Mouse (Mus musculus): ENCODE data around the gene Kdelc2. TPM values are rescaled to one million over a fixed set of nuclear protein-coding genes. Genes with fewer than 3 reads are reported as not detected.

Gene Kdelc2
- polyA plus RNA-seq, 1 experiment from 2014 or later = 7.2 TPM

GRCm38 (mm10) chr9:53398388-53398700, 14.5 kb downstream of the Kdelc2 start:
- Histone ChIP-seq H3K9me3 (ENCODE audit: control insufficient read depth, low read length) (no peaks in the 10 kb centered on the region), H3K36me3 (ENCODE audit: control insufficient read depth, insufficient read depth, low read length) (no peaks in the 10 kb centered on the region), H3K4me1 (ENCODE audit: control insufficient read depth, insufficient read depth, low read depth, low read length) (peaks cover 9% of the 10 kb centered on the region), H3K27me3 (replicated peaks; ENCODE audit: control insufficient read depth, insufficient read depth, low read length) (no peaks in the 10 kb centered on the region), H3K4me2 (ENCODE audit: low read length) (no peak overlapping the region), H3K4me3 (ENCODE audit: low read length) (no peak overlapping the region), H3K9ac (ENCODE audit: low read depth, low read length) (no peak overlapping the region), H3K27ac (ENCODE audit: low read depth, low read length) (no peak overlapping the region)
- no peak for ATAC-seq
- 16% methylated on average over 5 of the region's 5 CpGs for WGBS

- Histone ChIP-seq H3K4me3 (ENCODE audit: low read length) (no peak overlapping the region), H3K27ac (ENCODE audit: low read depth, low read length) (no peak overlapping the region), H3K9me3 (ENCODE audit: control insufficient read depth, low read length) (no peaks in the 10 kb centered on the region), H3K36me3 (ENCODE audit: control insufficient read depth, insufficient read depth, low read length) (no peaks in the 10 kb centered on the region), H3K27me3 (replicated peaks; ENCODE audit: control insufficient read depth, insufficient read depth, low read length) (no peaks in the 10 kb centered on the region), H3K4me1 (ENCODE audit: control insufficient read depth, insufficient read depth, low read depth, low read length) (peaks cover 9% of the 10 kb centered on the region), H3K4me2 (ENCODE audit: low read length) (no peak overlapping the region), H3K9ac (ENCODE audit: low read depth, low read length) (no peak overlapping the region)
- 93% methylated on average over 8 of the region's 8 CpGs for WGBS
- no peak for ATAC-seq
These were observed 15.7 kb downstream of the Kdelc2 start for GRCm38 (mm10) chr9:53399537-53399936.

GRCm38 (mm10) chr9:53400696-53401095, 16.9 kb downstream of the Kdelc2 start:
- H3K4me2 ChIP-seq (ENCODE audit: low read length) = no peak overlapping the region
- ATAC-seq = no peak
- WGBS = 73% methylated on average over 4 of the region's 4 CpGs

GRCm38 (mm10) chr9:53401146-53401545, 17.3 kb downstream of the Kdelc2 start:
- 87% methylated on average over 8 of the region's 8 CpGs for WGBS
- no peaks in the 10 kb centered on the region for H3K36me3 ChIP-seq (ENCODE audit: control insufficient read depth, insufficient read depth, low read length)
- H3K27me3 ChIP-seq (replicated peaks; ENCODE audit: control insufficient read depth, insufficient read depth, low read length) = no peaks in the 10 kb centered on the region
- H3K4me1 ChIP-seq (ENCODE audit: control insufficient read depth, insufficient read depth, low read depth, low read length) = peaks cover 13% of the 10 kb centered on the region
- H3K4me2 ChIP-seq (ENCODE audit: low read length) = no peak overlapping the region
- no peaks in the 10 kb centered on the region for H3K9me3 ChIP-seq (ENCODE audit: control insufficient read depth, low read length)
- H3K9ac ChIP-seq (ENCODE audit: low read depth, low read length) = no peak overlapping the region
- no peak for ATAC-seq
- no peak overlapping the region for H3K27ac ChIP-seq (ENCODE audit: low read depth, low read length)
- H3K4me3 ChIP-seq (ENCODE audit: low read length) = no peak overlapping the region

More at GRCm38 (mm10) chr9:53400696-53401095, 16.9 kb downstream of the Kdelc2 start:
- Histone ChIP-seq H3K9me3 (ENCODE audit: control insufficient read depth, low read length) (no peaks in the 10 kb centered on the region), H3K27ac (ENCODE audit: low read depth, low read length) (no peak overlapping the region), H3K4me1 (ENCODE audit: control insufficient read depth, insufficient read depth, low read depth, low read length) (peaks cover 13% of the 10 kb centered on the region), H3K27me3 (replicated peaks; ENCODE audit: control insufficient read depth, insufficient read depth, low read length) (no peaks in the 10 kb centered on the region), H3K36me3 (ENCODE audit: control insufficient read depth, insufficient read depth, low read length) (no peaks in the 10 kb centered on the region), H3K4me3 (ENCODE audit: low read length) (no peak overlapping the region), H3K9ac (ENCODE audit: low read depth, low read length) (no peak overlapping the region)

- Histone ChIP-seq H3K36me3 (ENCODE audit: control insufficient read depth, insufficient read depth, low read length) (no peaks in the 10 kb centered on the region), H3K9ac (ENCODE audit: low read depth, low read length) (no peak within 1 kb of the TSS), H3K4me3 (ENCODE audit: low read length) (no peak within 1 kb of the TSS), H3K27ac (ENCODE audit: low read depth, low read length) (peak within 1 kb of the TSS; percentile 10; the same call in 1 of the 2 replicates), H3K4me1 (ENCODE audit: control insufficient read depth, insufficient read depth, low read depth, low read length) (peaks cover 13% of the 10 kb centered on the region), H3K4me2 (ENCODE audit: low read length) (peak within 1 kb of the TSS; percentile 36), H3K9me3 (ENCODE audit: control insufficient read depth, low read length) (no peaks in the 10 kb centered on the region), H3K27me3 (replicated peaks; ENCODE audit: control insufficient read depth, insufficient read depth, low read length) (no peaks in the 10 kb centered on the region)
- WGBS = 15% methylated on average over 11 of the region's 11 CpGs
- ATAC-seq = no peak
These were observed 18.5 kb downstream of the Kdelc2 start, which contains the start of gene 4930550C14Rik for GRCm38 (mm10) chr9:53402291-53402711. Gene 4930550C14Rik, plus strand, starts transcription at chr9:53402325.

GRCm38 (mm10) chr9:53402991-53403390, 19.2 kb downstream of the Kdelc2 start:
- H3K27ac ChIP-seq (ENCODE audit: low read depth, low read length) = peak overlapping the region; percentile 10; the same call in 1 of the 2 replicates
- H3K27me3 ChIP-seq (replicated peaks; ENCODE audit: control insufficient read depth, insufficient read depth, low read length) = no peaks in the 10 kb centered on the region
- peak; percentile 43; the same call in 1 of the 2 replicates for ATAC-seq
- no peaks in the 10 kb centered on the region for H3K36me3 ChIP-seq (ENCODE audit: control insufficient read depth, insufficient read depth, low read length)
- WGBS = 48% methylated on average over 8 of the region's 8 CpGs
- no peaks in the 10 kb centered on the region for H3K9me3 ChIP-seq (ENCODE audit: control insufficient read depth, low read length)
- H3K4me1 ChIP-seq (ENCODE audit: control insufficient read depth, insufficient read depth, low read depth, low read length) = peaks cover 13% of the 10 kb centered on the region
- H3K4me2 ChIP-seq (ENCODE audit: low read length) = peak overlapping the region; percentile 36; the same call in 1 of the 2 replicates
- no peak overlapping the region for H3K9ac ChIP-seq (ENCODE audit: low read depth, low read length)
- no peak overlapping the region for H3K4me3 ChIP-seq (ENCODE audit: low read length)

- H3K36me3 ChIP-seq (ENCODE audit: control insufficient read depth, insufficient read depth, low read length) = no peaks in the 10 kb centered on the region
- H3K27me3 ChIP-seq (replicated peaks; ENCODE audit: control insufficient read depth, insufficient read depth, low read length) = no peaks in the 10 kb centered on the region
- no peaks in the 10 kb centered on the region for H3K9me3 ChIP-seq (ENCODE audit: control insufficient read depth, low read length)
- peaks cover 13% of the 10 kb centered on the region for H3K4me1 ChIP-seq (ENCODE audit: control insufficient read depth, insufficient read depth, low read depth, low read length)
- H3K4me2 ChIP-seq (ENCODE audit: low read length) = peak overlapping the region; percentile 44
- no peak overlapping the region for H3K9ac ChIP-seq (ENCODE audit: low read depth, low read length)
- H3K27ac ChIP-seq (ENCODE audit: low read depth, low read length) = no peak overlapping the region
- no peak overlapping the region for H3K4me3 ChIP-seq (ENCODE audit: low read length)
- 80% methylated on average over 6 of the region's 6 CpGs for WGBS
- no peak for ATAC-seq
These were observed 20.4 kb downstream of the Kdelc2 start for GRCm38 (mm10) chr9:53404050-53404752.

- Histone ChIP-seq H3K27me3 (replicated peaks; ENCODE audit: control insufficient read depth, insufficient read depth, low read length) (no peaks in the 10 kb centered on the region), H3K9me3 (ENCODE audit: control insufficient read depth, low read length) (no peaks in the 10 kb centered on the region), H3K9ac (ENCODE audit: low read depth, low read length) (peak overlapping the region; percentile 28), H3K27ac (ENCODE audit: low read depth, low read length) (peak overlapping the region; percentile 48), H3K4me3 (ENCODE audit: low read length) (peak overlapping the region; percentile 26), H3K4me2 (ENCODE audit: low read length) (peak overlapping the region; percentile 44), H3K36me3 (ENCODE audit: control insufficient read depth, insufficient read depth, low read length) (no peaks in the 10 kb centered on the region), H3K4me1 (ENCODE audit: control insufficient read depth, insufficient read depth, low read depth, low read length) (peaks cover 13% of the 10 kb centered on the region)
- ATAC-seq = peak; percentile 96
- whole genome bisulfite sequencing = 21% methylated on average over 21 of the region's 21 CpGs
These were observed 21.2 kb downstream of the Kdelc2 start for GRCm38 (mm10) chr9:53404753-53405722.

GRCm38 (mm10) chr9:53408548-53408947, 24.7 kb downstream of the Kdelc2 start:
- H3K27ac ChIP-seq (ENCODE audit: low read depth, low read length) = no peak overlapping the region
- H3K36me3 ChIP-seq (ENCODE audit: control insufficient read depth, insufficient read depth, low read length) = no peaks in the 10 kb centered on the region
- no peak overlapping the region for H3K4me2 ChIP-seq (ENCODE audit: low read length)
- peaks cover 3% of the 10 kb centered on the region; the same call in 1 of the 2 replicates for H3K4me1 ChIP-seq (ENCODE audit: control insufficient read depth, insufficient read depth, low read depth, low read length)
- H3K27me3 ChIP-seq (replicated peaks; ENCODE audit: control insufficient read depth, insufficient read depth, low read length) = no peaks in the 10 kb centered on the region
- H3K9me3 ChIP-seq (ENCODE audit: control insufficient read depth, low read length) = no peaks in the 10 kb centered on the region
- H3K4me3 ChIP-seq (ENCODE audit: low read length) = no peak overlapping the region
- no peak for ATAC-seq
- H3K9ac ChIP-seq (ENCODE audit: low read depth, low read length) = no peak overlapping the region
- WGBS = 87% methylated on average over 4 of the region's 4 CpGs
